Mouse (Mus musculus): ENCODE data around the gene Slc38a9. TPM values are rescaled to one million over a fixed set of nuclear protein-coding genes. Genes with fewer than 3 reads are reported as not detected.

The Slc38a9 gene
- polyA plus RNA-seq, 1 experiment from 2014 or later: 6.6 TPM

DNA sequence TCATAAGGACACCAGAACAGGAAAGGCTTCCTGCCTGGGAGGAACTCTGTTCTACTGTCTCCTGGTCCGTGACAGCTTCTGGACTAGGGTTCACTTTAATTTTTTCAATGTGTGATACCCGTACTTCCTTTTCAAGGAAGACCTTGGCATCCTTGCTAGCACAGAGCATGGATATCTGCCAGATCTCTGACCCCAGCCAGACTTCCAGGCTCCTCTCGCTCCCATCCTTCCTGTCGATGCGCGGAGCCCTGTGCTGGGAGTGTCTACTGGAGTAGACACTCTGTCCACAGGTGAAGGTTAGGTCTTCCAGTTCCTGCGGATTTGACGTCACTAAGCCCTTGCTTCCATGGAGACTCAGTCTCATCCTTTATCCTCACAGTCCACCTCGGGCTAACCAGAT is 93.0 kb downstream of the Slc38a9 start:
- H3K9me3 ChIP-seq (ENCODE audit: control insufficient read depth): no peaks in the 10 kb centered on the region
- H3K4me3 ChIP-seq (ENCODE audit: low read depth, low read length): no peak overlapping the region
- TF ChIP-seq CTCF (IDR thresholded peaks at IDR 0.05; ENCODE audit: low read depth): no peak
- H3K27ac ChIP-seq (ENCODE audit: low read depth, low read length): no peak overlapping the region
- H3K27me3 ChIP-seq (replicated peaks; ENCODE audit: control insufficient read depth, insufficient read depth, low read length): no peaks in the 10 kb centered on the region
- no peaks in the 10 kb centered on the region for H3K36me3 ChIP-seq (ENCODE audit: control insufficient read depth, insufficient read depth)
- H3K4me2 ChIP-seq (replicated peaks; ENCODE audit: low read depth): no peak overlapping the region
- H3K9ac ChIP-seq (ENCODE audit: low read depth, low read length): no peak overlapping the region
- 70% methylated on average over 9 of the region's 9 CpGs for WGBS
- no peak for ATAC-seq
- H3K4me1 ChIP-seq (replicated peaks; ENCODE audit: control insufficient read depth, insufficient read depth, low read length): 0 out of 2 replicates have a peak, but pooled peaks cover 3% of the 10 kb centered on the region

- H3K9me3 ChIP-seq (ENCODE audit: control insufficient read depth): no peaks in the 10 kb centered on the region
- no peak overlapping the region for H3K9ac ChIP-seq (ENCODE audit: low read depth, low read length)
- ATAC-seq: no peak
- peak; percentile 20; the same call in 1 of the 2 replicates for TF ChIP-seq CTCF (IDR thresholded peaks at IDR 0.05; ENCODE audit: low read depth)
- 0 out of 2 replicates have a peak, but pooled peaks cover 3% of the 10 kb centered on the region for H3K4me1 ChIP-seq (replicated peaks; ENCODE audit: control insufficient read depth, insufficient read depth, low read length)
- H3K27ac ChIP-seq (ENCODE audit: low read depth, low read length): no peak overlapping the region
- no peak overlapping the region for H3K4me3 ChIP-seq (ENCODE audit: low read depth, low read length)
- no peak overlapping the region for H3K4me2 ChIP-seq (replicated peaks; ENCODE audit: low read depth)
- 41% methylated on average over 4 of the region's 4 CpGs for WGBS
- H3K27me3 ChIP-seq (replicated peaks; ENCODE audit: control insufficient read depth, insufficient read depth, low read length): no peaks in the 10 kb centered on the region
- H3K36me3 ChIP-seq (ENCODE audit: control insufficient read depth, insufficient read depth): no peaks in the 10 kb centered on the region
Observed at GRCm38 (mm10) chr13:112754871-112755270, 94.3 kb downstream of the Slc38a9 start.

GRCm38 (mm10) chr13:112755507-112756010 is 95.0 kb downstream of the Slc38a9 start:
- Histone ChIP-seq H3K9ac (ENCODE audit: low read depth, low read length) (no peak overlapping the region), H3K4me1 (replicated peaks; ENCODE audit: control insufficient read depth, insufficient read depth, low read length) (0 out of 2 replicates have a peak, but pooled peaks cover 3% of the 10 kb centered on the region), H3K27me3 (replicated peaks; ENCODE audit: control insufficient read depth, insufficient read depth, low read length) (no peaks in the 10 kb centered on the region), H3K4me3 (ENCODE audit: low read depth, low read length) (no peak overlapping the region), H3K9me3 (ENCODE audit: control insufficient read depth) (no peaks in the 10 kb centered on the region), H3K4me2 (replicated peaks; ENCODE audit: low read depth) (no peak overlapping the region), H3K27ac (ENCODE audit: low read depth, low read length) (peak overlapping the region; percentile 21; the same call in 1 of the 2 replicates), H3K36me3 (ENCODE audit: control insufficient read depth, insufficient read depth) (no peaks in the 10 kb centered on the region)
- ATAC-seq: peak; percentile 29; the same call in 1 of the 2 replicates
- TF ChIP-seq CTCF (IDR thresholded peaks at IDR 0.05; ENCODE audit: low read depth): no peak
- WGBS: 54% methylated on average over 11 of the region's 11 CpGs

- Histone ChIP-seq H3K36me3 (ENCODE audit: control insufficient read depth, insufficient read depth) (no peaks in the 10 kb centered on the region), H3K4me1 (replicated peaks; ENCODE audit: control insufficient read depth, insufficient read depth, low read length) (0 out of 2 replicates have a peak, but pooled peaks cover 3% of the 10 kb centered on the region), H3K9me3 (ENCODE audit: control insufficient read depth) (no peaks in the 10 kb centered on the region), H3K4me3 (ENCODE audit: low read depth, low read length) (no peak overlapping the region), H3K4me2 (replicated peaks; ENCODE audit: low read depth) (no peak overlapping the region), H3K27ac (ENCODE audit: low read depth, low read length) (no peak overlapping the region), H3K9ac (ENCODE audit: low read depth, low read length) (no peak overlapping the region), H3K27me3 (replicated peaks; ENCODE audit: control insufficient read depth, insufficient read depth, low read length) (no peaks in the 10 kb centered on the region)
- 79% methylated on average over 9 of the region's 9 CpGs for WGBS
- TF ChIP-seq CTCF (IDR thresholded peaks at IDR 0.05; ENCODE audit: low read depth): no peak
- no peak for ATAC-seq
Observed at GRCm38 (mm10) chr13:112757395-112757794, 96.8 kb downstream of the Slc38a9 start.

DNA sequence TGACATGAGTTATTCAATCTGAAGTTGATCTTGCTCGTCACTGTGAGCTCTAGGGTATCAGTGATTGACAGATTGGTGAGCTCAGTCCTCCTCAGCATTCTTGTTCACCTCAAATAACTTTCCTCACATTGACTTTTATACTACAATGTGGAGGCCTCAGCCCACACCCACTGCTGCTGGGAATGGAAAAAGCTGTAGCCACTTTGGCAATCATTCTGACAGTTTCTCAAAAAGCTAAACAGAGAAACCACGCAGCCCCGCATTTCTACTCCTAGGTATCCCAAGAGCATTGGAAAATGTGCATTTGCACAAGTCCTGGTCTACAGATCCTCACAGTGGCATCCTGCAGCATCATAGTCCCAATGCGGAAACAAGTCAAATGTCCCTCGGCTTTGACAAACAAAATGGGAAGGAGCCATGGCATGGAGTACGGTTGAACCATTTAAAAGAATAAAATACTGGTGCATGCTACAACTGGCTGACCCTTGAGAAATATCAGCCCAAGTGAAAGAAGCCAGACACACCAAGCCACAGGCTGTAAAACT is 98.1 kb downstream of the Slc38a9 start:
- H3K27me3 ChIP-seq (replicated peaks; ENCODE audit: control insufficient read depth, insufficient read depth, low read length): no peaks in the 10 kb centered on the region
- no peak for ATAC-seq
- no peaks in the 10 kb centered on the region for H3K9me3 ChIP-seq (ENCODE audit: control insufficient read depth)
- H3K4me2 ChIP-seq (replicated peaks; ENCODE audit: low read depth): no peak overlapping the region
- no peak overlapping the region for H3K27ac ChIP-seq (ENCODE audit: low read depth, low read length)
- no peak overlapping the region for H3K9ac ChIP-seq (ENCODE audit: low read depth, low read length)
- no peak overlapping the region for H3K4me3 ChIP-seq (ENCODE audit: low read depth, low read length)
- no peaks in the 10 kb centered on the region for H3K36me3 ChIP-seq (ENCODE audit: control insufficient read depth, insufficient read depth)
- TF ChIP-seq CTCF (IDR thresholded peaks at IDR 0.05; ENCODE audit: low read depth): no peak
- 0 out of 2 replicates have a peak, but pooled peaks cover 3% of the 10 kb centered on the region for H3K4me1 ChIP-seq (replicated peaks; ENCODE audit: control insufficient read depth, insufficient read depth, low read length)
- 75% methylated on average over 6 of the region's 6 CpGs for WGBS

GRCm38 (mm10) chr13:112759364-112759763 is 98.8 kb downstream of the Slc38a9 start:
- H3K36me3 ChIP-seq (ENCODE audit: control insufficient read depth, insufficient read depth): no peaks in the 10 kb centered on the region
- no peak overlapping the region for H3K9ac ChIP-seq (ENCODE audit: low read depth, low read length)
- WGBS: 76% methylated on average over 9 of the region's 9 CpGs
- 0 out of 2 replicates have a peak, but pooled peaks cover 6% of the 10 kb centered on the region for H3K4me1 ChIP-seq (replicated peaks; ENCODE audit: control insufficient read depth, insufficient read depth, low read length)
- no peak for ATAC-seq
- no peak overlapping the region for H3K27ac ChIP-seq (ENCODE audit: low read depth, low read length)
- H3K4me3 ChIP-seq (ENCODE audit: low read depth, low read length): no peak overlapping the region
- H3K4me2 ChIP-seq (replicated peaks; ENCODE audit: low read depth): no peak overlapping the region
- no peaks in the 10 kb centered on the region for H3K27me3 ChIP-seq (replicated peaks; ENCODE audit: control insufficient read depth, insufficient read depth, low read length)
- H3K9me3 ChIP-seq (ENCODE audit: control insufficient read depth): no peaks in the 10 kb centered on the region
- no peak for TF ChIP-seq CTCF (IDR thresholded peaks at IDR 0.05; ENCODE audit: low read depth)

All from intestine, postnatal 0 days (tissue).